Mouse (Mus musculus) lung, adult 2 months (tissue): ENCODE results near the gene Elovl4.

ENCODE experiments used
- CTCF ChIP-seq: fragments of 200-500 bp; IDR thresholded peaks from 2 replicates; pipeline ENCODE4 v1.5.1; 2011; ENCODE audit warnings: mild to moderate bottlenecking, low read length, control low read depth; ENCODE audit not compliant: insufficient read depth
- POLR2A ChIP-seq: fragments of 200-500 bp; IDR thresholded peaks from 2 replicates; pipeline ENCODE4 v1.6.1; 2011; ENCODE audit warnings: low read depth, mild to moderate bottlenecking, control low read depth, low read length, borderline replicate concordance; ENCODE audit errors: extremely low read depth

GRCm38 (mm10) chr9:83819188-83819587, 13.1 kb upstream of the Elovl4 start:
- TF ChIP-seq POLR2A = no peak
- no peak for TF ChIP-seq CTCF
